Mouse (Mus musculus) spleen, embryonic (tissue): ENCODE measurements around the gene Pum2.
"Not testable (repeated sequence)": the region's sequence is repeated elsewhere in the genome, so short reads cannot be mapped to it uniquely, and the experiment has no call there.

Source experiments
- CTCF ChIA-PET: fragments of 350-600 bp; sonication (Branson Sonifier 250); formaldehyde crosslinking; loops from one replicate; lab custom pipeline; 2022; lab: Charles Lee

The Pum2 gene

GRCm38 (mm10) chr12:8667473-8668255, 6.3 kb upstream of the Pum2 start:
- CTCF ChIA-PET = no interaction called here

GRCm38 (mm10) chr12:8669421-8669820, 4.5 kb upstream of the Pum2 start:
- CTCF ChIA-PET = no interaction called here

- CTCF ChIA-PET = no interaction called here
Measured at GRCm38 (mm10) chr12:8669846-8670245, 4.1 kb upstream of the Pum2 start.

GRCm38 (mm10) chr12:8673121-8673973, 587 bp upstream of the Pum2 start:
- CTCF ChIA-PET = no interaction called here

GRCm38 (mm10) chr12:8674377-8674864, 487 bp downstream of the Pum2 start:
- CTCF ChIA-PET = no interaction called here

GRCm38 (mm10) chr12:8674891-8675341, 982 bp downstream of the Pum2 start:
- CTCF ChIA-PET = no interaction called here

GRCm38 (mm10) chr12:8675361-8675760, 1.4 kb downstream of the Pum2 start:
- CTCF ChIA-PET = no interaction called here

GRCm38 (mm10) chr12:8676341-8676740, 2.4 kb downstream of the Pum2 start:
- CTCF ChIA-PET = interaction anchor here (0.7 kb wide), 1 partner anchor 8 kb away, joined by 5 read pairs; no protein-coding TSS in a partner anchor

- CTCF ChIA-PET = interaction anchor here (0.6 kb wide), 1 partner anchor 42 kb away, joined by 4 read pairs; no protein-coding TSS in a partner anchor
Measured at GRCm38 (mm10) chr12:8677926-8678325, 4.0 kb downstream of the Pum2 start.

- CTCF ChIA-PET = no interaction called here
Measured at GRCm38 (mm10) chr12:8684200-8684599, 10.3 kb downstream of the Pum2 start.

- CTCF ChIA-PET = no interaction called here
Measured at GRCm38 (mm10) chr12:8685036-8685435, 11.1 kb downstream of the Pum2 start.

GRCm38 (mm10) chr12:8689882-8690281, 15.9 kb downstream of the Pum2 start:
- CTCF ChIA-PET = not testable (repeated sequence)

GRCm38 (mm10) chr12:8698895-8699294, 25.0 kb downstream of the Pum2 start:
- CTCF ChIA-PET = interaction anchor here (0.7 kb wide), 1 partner anchor 1892 kb away, joined by 9 read pairs; no protein-coding TSS in a partner anchor

- CTCF ChIA-PET = no interaction called here
Measured at GRCm38 (mm10) chr12:8703988-8704387, 30.1 kb downstream of the Pum2 start.

GRCm38 (mm10) chr12:8708876-8709275, 34.9 kb downstream of the Pum2 start:
- CTCF ChIA-PET = interaction anchor here (1.0 kb wide), 1 partner anchor 14 kb away, joined by 3 read pairs; no protein-coding TSS in a partner anchor

- CTCF ChIA-PET = no interaction called here
Measured at GRCm38 (mm10) chr12:8712665-8713064, 38.7 kb downstream of the Pum2 start.

GRCm38 (mm10) chr12:8716093-8716492, 42.2 kb downstream of the Pum2 start:
- CTCF ChIA-PET = no interaction called here

- CTCF ChIA-PET = no interaction called here
Measured at GRCm38 (mm10) chr12:8726890-8727289, 53.0 kb downstream of the Pum2 start.

GRCm38 (mm10) chr12:8728739-8729138, 54.8 kb downstream of the Pum2 start:
- CTCF ChIA-PET = no interaction called here

GRCm38 (mm10) chr12:8753654-8754053, 79.7 kb downstream of the Pum2 start:
- CTCF ChIA-PET = no interaction called here

GRCm38 (mm10) chr12:8754116-8754515, 80.2 kb downstream of the Pum2 start:
- CTCF ChIA-PET = interaction anchor here (0.6 kb wide), 1 partner anchor 51 kb away, joined by 6 read pairs; no protein-coding TSS in a partner anchor

- CTCF ChIA-PET = no interaction called here
Measured at GRCm38 (mm10) chr12:8758029-8758428, 84.1 kb downstream of the Pum2 start.
